Mouse (Mus musculus): ENCODE data around the gene Cd4. TPM values are rescaled to one million over a fixed set of nuclear protein-coding genes. Genes with fewer than 3 reads are reported as not detected.

The Cd4 gene
- total and polyA plus RNA-seq, 3 experiments: 0.26 to 1.6 (median 0.34) TPM

- H3K27me3 ChIP-seq (replicated peaks): peaks cover 28% of the 10 kb centered on the region
- H3K27ac ChIP-seq (ENCODE audit: insufficient read depth, low read depth): no peak overlapping the region
- H3K4me3 ChIP-seq (replicated peaks in 1 of 3; ENCODE audit: low read depth in 2 of 3, low read length in 2 of 3, poor library complexity in 1 of 3): peak overlapping the region in 1 of 3 experiments; percentile 36
- peak; percentile 78 for DNase-seq (ENCODE audit: extremely low read depth)
- in situ Hi-C loops (cut with MboI; ENCODE audit: low pct_ligation_motif_present, low pct_unique_long_range_greater_than_20kb, low sequenced_read_pairs) (loop anchor here (25.0 kb wide), 1 partner anchor 178 kb away; the partner anchor contains the start of genes Acrbp and Ing4), dilution Hi-C loops (cut with MboI; ENCODE audit: extremely low pct_ligation_motif_present, extremely low pct_unique_long_range_greater_than_20kb, low sequenced_read_pairs) (no loop called here)
- H3K36me3 ChIP-seq (replicated peaks in 1 of 2; ENCODE audit: control insufficient read depth in 1 of 2, insufficient read depth in 1 of 2, low read length in 1 of 2): no peaks in the 10 kb centered on the region
- H3K4me2 ChIP-seq (ENCODE audit: insufficient read depth, low read depth, poor library complexity, severe bottlenecking): no peak overlapping the region
- no peaks in the 10 kb centered on the region for H3K9me3 ChIP-seq (replicated peaks; ENCODE audit: low read length)
- peak; percentile 23; the same call in 1 of the 2 replicates for TF ChIP-seq IRF4 (IDR thresholded peaks at IDR 0.05; ENCODE audit: low read depth, low read length)
- no peak for TF ChIP-seq KAT2A (IDR thresholded peaks at IDR 0.05; ENCODE audit: insufficient replicate concordance, low read length)
- no peak for TF ChIP-seq JUN (IDR thresholded peaks at IDR 0.05; ENCODE audit: insufficient read depth, low read depth, low read length)
- no peak; the same call in 1 of the 2 replicates for TF ChIP-seq TCF12 (IDR thresholded peaks at IDR 0.05; ENCODE audit: low read depth, low read length)
- TF ChIP-seq ZKSCAN1 (IDR thresholded peaks at IDR 0.05; ENCODE audit: borderline replicate concordance, low read depth, low read length): no peak
- 0 out of 2 replicates have a peak, but pooled peaks have one; percentile 18 for TF ChIP-seq NRF1 (IDR thresholded peaks at IDR 0.05; ENCODE audit: low read depth, low read length)
- TF ChIP-seq MAX (IDR thresholded peaks at IDR 0.05; ENCODE audit: low read length): no peak
- no peak for TF ChIP-seq USF2 (conservative IDR thresholded peaks at IDR 0.05; ENCODE audit: low read depth, low read length)
- TF ChIP-seq UBTF (IDR thresholded peaks at IDR 0.05; ENCODE audit: low read depth, low read length): no peak
- peak; percentile 40; the same call in 1 of the 2 replicates for TF ChIP-seq NELFE (IDR thresholded peaks at IDR 0.05; ENCODE audit: low read depth, low read length)
- no peak for TF ChIP-seq ZMIZ1 (IDR thresholded peaks at IDR 0.05; ENCODE audit: low read depth, low read length)
- no peak for TF ChIP-seq TBP (conservative IDR thresholded peaks at IDR 0.05; ENCODE audit: low read depth, low read length)
- TF ChIP-seq SMC3 (IDR thresholded peaks at IDR 0.05; ENCODE audit: low read depth, low read length): peak; percentile 93
- peak; percentile 96 for TF ChIP-seq RAD21 (IDR thresholded peaks at IDR 0.05; ENCODE audit: low read depth, low read length)
- no peak for TF ChIP-seq MAFK (IDR thresholded peaks at IDR 0.05; ENCODE audit: insufficient replicate concordance, low read length)
- no peak for TF ChIP-seq POLR2AphosphoS2 (IDR thresholded peaks at IDR 0.05; ENCODE audit: low read depth, low read length)
- TF ChIP-seq HCFC1 (IDR thresholded peaks at IDR 0.05; ENCODE audit: low read depth, low read length): no peak
- TF ChIP-seq MAZ (IDR thresholded peaks at IDR 0.05; ENCODE audit: low read depth, low read length): no peak
- TF ChIP-seq CHD1 (IDR thresholded peaks at IDR 0.05; ENCODE audit: low read depth, low read length): no peak
- TF ChIP-seq EP300 (IDR thresholded peaks at IDR 0.05; ENCODE audit: low read length): no peak
- no peak for TF ChIP-seq CHD2 (IDR thresholded peaks at IDR 0.05; ENCODE audit: low read length)
- TF ChIP-seq POLR2A (IDR thresholded peaks at IDR 0.05; ENCODE audit: low read depth, low read length): no peak
- no peak for TF ChIP-seq ETS1 (conservative IDR thresholded peaks at IDR 0.05; ENCODE audit: low read depth, low read length)
- no peak for TF ChIP-seq ELF1 (IDR thresholded peaks at IDR 0.05; ENCODE audit: low read depth, low read length)
- no peak for TF ChIP-seq SIN3A (IDR thresholded peaks at IDR 0.05; ENCODE audit: low read length)
- no peak for TF ChIP-seq MYC (IDR thresholded peaks at IDR 0.05; ENCODE audit: low read depth, low read length)
- TF ChIP-seq USF1 (IDR thresholded peaks at IDR 0.05; ENCODE audit: low read depth, low read length): no peak
- no peak for TF ChIP-seq GABPA (IDR thresholded peaks at IDR 0.05; ENCODE audit: insufficient replicate concordance, low read depth, low read length)
- TF ChIP-seq PAX5 (IDR thresholded peaks at IDR 0.05; ENCODE audit: low read length): no peak
- TF ChIP-seq BHLHE40 (IDR thresholded peaks at IDR 0.05; ENCODE audit: low read depth, low read length): no peak
- no peak for TF ChIP-seq ZNF384 (IDR thresholded peaks at IDR 0.05; ENCODE audit: low read depth, low read length)
- peak; percentile 38; the same call in 1 of the 2 replicates for TF ChIP-seq MEF2A (IDR thresholded peaks at IDR 0.05; ENCODE audit: borderline replicate concordance, low read depth, low read length)
- no peak for TF ChIP-seq JUND (conservative IDR thresholded peaks at IDR 0.05; ENCODE audit: low read depth, low read length)
- no peak for TF ChIP-seq E2F4 (IDR thresholded peaks at IDR 0.05; ENCODE audit: insufficient replicate concordance, low read depth, low read length)
- TF ChIP-seq CTCF (conservative IDR thresholded peaks at IDR 0.05 in 1 of 2, IDR thresholded peaks at IDR 0.05 in 1 of 2; ENCODE audit: low read depth in 2 of 2, low read length in 2 of 2): peak; percentile 61 to 95
- peak; percentile 41; the same call in 1 of the 2 replicates for TF ChIP-seq MXI1 (IDR thresholded peaks at IDR 0.05; ENCODE audit: low read depth, low read length)
- peak; percentile 71 for TF ChIP-seq ZC3H11A (IDR thresholded peaks at IDR 0.05; ENCODE audit: low read depth, low read length)
- TF ChIP-seq RCOR1 (conservative IDR thresholded peaks at IDR 0.05; ENCODE audit: low read depth, low read length): no peak
- H3K4me1 ChIP-seq (ENCODE audit: control insufficient read depth in 1 of 2, insufficient read depth in 2 of 2): peaks cover 32% of the 10 kb centered on the region in 2 experiments
- no peak overlapping the region for H3K9ac ChIP-seq (ENCODE audit: insufficient read depth, low read depth)
- H3K79me2 ChIP-seq (replicated peaks; ENCODE audit: control insufficient read depth, extremely low read depth, insufficient read depth, poor library complexity, severe bottlenecking): no peaks in the 10 kb centered on the region
Measured at GRCm38 (mm10) chr6:124859725-124860124, 28.3 kb downstream of the Cd4 start.
